Mouse (Mus musculus): ENCODE measurements at regions not wholly inside any gene's neighbourhood (a gene's known extent, or its start where the extent isn't known, plus 50 kb on each side); places are given as distances from the start of the nearest gene placed in this dataset.

GRCm38 (mm10) chr8:89303326-89303725 lies 259.4 kb upstream of the Sall1 start:
- Histone ChIP-seq H3K4me2 (ENCODE audit: low read depth, severe bottlenecking) (no peak overlapping the region), H3K9me3 (ENCODE audit: control insufficient read depth, low read length) (no peaks in the 10 kb centered on the region), H3K27me3 (ENCODE audit: control insufficient read depth, insufficient read depth, low read length) (no peaks in the 10 kb centered on the region), H3K36me3 (ENCODE audit: control insufficient read depth, insufficient read depth, low read length) (no peaks in the 10 kb centered on the region), H3K4me1 (ENCODE audit: control insufficient read depth, insufficient read depth, low read length) (0 out of 2 replicates have a peak, but pooled peaks cover 3% of the 10 kb centered on the region), H3K4me3 (ENCODE audit: low read depth, low read length) (no peak overlapping the region), H3K27ac (replicated peaks; ENCODE audit: low read depth, low read length) (no peak overlapping the region), H3K9ac (ENCODE audit: low read length) (no peak overlapping the region)
- 83% methylated on average over 4 of the region's 4 CpGs for WGBS
- DNase-seq (ENCODE audit: low spot score) (no peak), ATAC-seq (ENCODE audit: insufficient number of reproducible peaks, low FRiP score, low TSS enrichment, low read depth) (no peak)

DNA sequence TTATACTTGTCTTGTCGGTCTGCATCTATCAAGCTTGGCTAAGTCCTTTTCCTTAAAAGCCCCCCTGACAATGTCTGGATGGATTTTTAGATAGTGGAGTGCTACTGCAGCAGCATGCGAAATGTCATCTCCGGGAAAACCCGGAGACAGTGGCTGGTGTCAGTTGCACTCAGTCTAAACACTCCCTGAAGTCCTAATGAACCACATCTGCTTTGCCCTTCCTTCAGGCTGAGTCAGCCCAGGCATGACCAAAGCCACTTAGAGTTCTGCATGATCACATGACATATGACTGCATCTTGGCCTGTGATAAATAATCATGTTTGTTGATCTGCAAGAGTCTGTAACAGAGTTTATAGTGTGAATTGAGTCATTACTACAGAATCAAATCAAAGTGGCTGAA lies 255.7 kb upstream of the Sall1 start:
- 78% methylated on average over 4 of the region's 4 CpGs for WGBS
- Histone ChIP-seq H3K27me3 (ENCODE audit: control insufficient read depth, insufficient read depth, low read length) (no peaks in the 10 kb centered on the region), H3K4me2 (ENCODE audit: low read depth, severe bottlenecking) (no peak overlapping the region), H3K9me3 (ENCODE audit: control insufficient read depth, low read length) (no peaks in the 10 kb centered on the region), H3K4me1 (ENCODE audit: control insufficient read depth, insufficient read depth, low read length) (no peaks in the 10 kb centered on the region), H3K4me3 (ENCODE audit: low read depth, low read length) (no peak overlapping the region), H3K9ac (ENCODE audit: low read length) (no peak overlapping the region), H3K36me3 (ENCODE audit: control insufficient read depth, insufficient read depth, low read length) (no peaks in the 10 kb centered on the region), H3K27ac (replicated peaks; ENCODE audit: low read depth, low read length) (no peak overlapping the region)
- DNase-seq (ENCODE audit: low spot score) (no peak), ATAC-seq (ENCODE audit: insufficient number of reproducible peaks, low FRiP score, low TSS enrichment, low read depth) (no peak)

GRCm38 (mm10) chr8:89295686-89296085 lies 251.7 kb upstream of the Sall1 start:
- Histone ChIP-seq H3K9ac (ENCODE audit: low read length) (no peak overlapping the region), H3K27ac (replicated peaks; ENCODE audit: low read depth, low read length) (no peak overlapping the region), H3K36me3 (ENCODE audit: control insufficient read depth, insufficient read depth, low read length) (no peaks in the 10 kb centered on the region), H3K9me3 (ENCODE audit: control insufficient read depth, low read length) (no peaks in the 10 kb centered on the region), H3K27me3 (ENCODE audit: control insufficient read depth, insufficient read depth, low read length) (no peaks in the 10 kb centered on the region), H3K4me1 (ENCODE audit: control insufficient read depth, insufficient read depth, low read length) (no peaks in the 10 kb centered on the region), H3K4me3 (ENCODE audit: low read depth, low read length) (no peak overlapping the region), H3K4me2 (ENCODE audit: low read depth, severe bottlenecking) (no peak overlapping the region)
- ATAC-seq (ENCODE audit: insufficient number of reproducible peaks, low FRiP score, low TSS enrichment, low read depth): no peak
- no peak for DNase-seq (ENCODE audit: low spot score)
- 58% methylated on average over 5 of the region's 5 CpGs for WGBS

GRCm38 (mm10) chr8:89289017-89289416 lies 245.1 kb upstream of the Sall1 start:
- no peak overlapping the region for H3K27ac ChIP-seq (replicated peaks; ENCODE audit: low read depth, low read length)
- DNase-seq (ENCODE audit: low spot score): peak; percentile 25

GRCm38 (mm10) chr8:89284871-89285564 lies 241.1 kb upstream of the Sall1 start:
- no peak overlapping the region for H3K4me3 ChIP-seq (ENCODE audit: low read depth, low read length)
- no peak overlapping the region for H3K27ac ChIP-seq (replicated peaks; ENCODE audit: low read depth, low read length)
- H3K36me3 ChIP-seq (ENCODE audit: control insufficient read depth, insufficient read depth, low read length): no peaks in the 10 kb centered on the region
- H3K4me2 ChIP-seq (ENCODE audit: low read depth, severe bottlenecking): no peak overlapping the region
- no peaks in the 10 kb centered on the region for H3K9me3 ChIP-seq (ENCODE audit: control insufficient read depth, low read length)
- no peak for ATAC-seq (ENCODE audit: insufficient number of reproducible peaks, low FRiP score, low TSS enrichment, low read depth)
- no peaks in the 10 kb centered on the region for H3K27me3 ChIP-seq (ENCODE audit: control insufficient read depth, insufficient read depth, low read length)
- H3K9ac ChIP-seq (ENCODE audit: low read length): no peak overlapping the region
- 88% methylated on average over 14 of the region's 14 CpGs for WGBS
- no peaks in the 10 kb centered on the region for H3K4me1 ChIP-seq (ENCODE audit: control insufficient read depth, insufficient read depth, low read length)
- DNase-seq (ENCODE audit: low spot score): no peak

More at GRCm38 (mm10) chr8:89289017-89289416, 245.1 kb upstream of the Sall1 start:
- ATAC-seq (ENCODE audit: insufficient number of reproducible peaks, low FRiP score, low TSS enrichment, low read depth): no peak
- no peaks in the 10 kb centered on the region for H3K36me3 ChIP-seq (ENCODE audit: control insufficient read depth, insufficient read depth, low read length)
- WGBS: 13% methylated on average over 5 of the region's 5 CpGs
- H3K9me3 ChIP-seq (ENCODE audit: control insufficient read depth, low read length): no peaks in the 10 kb centered on the region
- H3K9ac ChIP-seq (ENCODE audit: low read length): no peak overlapping the region
- H3K4me2 ChIP-seq (ENCODE audit: low read depth, severe bottlenecking): no peak overlapping the region
- H3K4me3 ChIP-seq (ENCODE audit: low read depth, low read length): no peak overlapping the region
- H3K4me1 ChIP-seq (ENCODE audit: control insufficient read depth, insufficient read depth, low read length): no peaks in the 10 kb centered on the region
- H3K27me3 ChIP-seq (ENCODE audit: control insufficient read depth, insufficient read depth, low read length): no peaks in the 10 kb centered on the region

GRCm38 (mm10) chr8:89283105-89284096 lies 239.4 kb upstream of the Sall1 start:
- no peak overlapping the region for H3K9ac ChIP-seq (ENCODE audit: low read length)
- ATAC-seq (ENCODE audit: insufficient number of reproducible peaks, low FRiP score, low TSS enrichment, low read depth): no peak
- DNase-seq (ENCODE audit: low spot score): no peak
- WGBS: 85% methylated on average over 17 of the region's 17 CpGs
- H3K4me2 ChIP-seq (ENCODE audit: low read depth, severe bottlenecking): no peak overlapping the region
- H3K4me3 ChIP-seq (ENCODE audit: low read depth, low read length): no peak overlapping the region
- H3K27ac ChIP-seq (replicated peaks; ENCODE audit: low read depth, low read length): no peak overlapping the region
- H3K27me3 ChIP-seq (ENCODE audit: control insufficient read depth, insufficient read depth, low read length): no peaks in the 10 kb centered on the region
- H3K4me1 ChIP-seq (ENCODE audit: control insufficient read depth, insufficient read depth, low read length): no peaks in the 10 kb centered on the region
- no peaks in the 10 kb centered on the region for H3K9me3 ChIP-seq (ENCODE audit: control insufficient read depth, low read length)
- no peaks in the 10 kb centered on the region for H3K36me3 ChIP-seq (ENCODE audit: control insufficient read depth, insufficient read depth, low read length)

- no peak for ATAC-seq (ENCODE audit: insufficient number of reproducible peaks, low FRiP score, low TSS enrichment, low read depth)
- Histone ChIP-seq H3K4me2 (ENCODE audit: low read depth, severe bottlenecking) (no peak overlapping the region), H3K4me1 (ENCODE audit: control insufficient read depth, insufficient read depth, low read length) (no peaks in the 10 kb centered on the region), H3K36me3 (ENCODE audit: control insufficient read depth, insufficient read depth, low read length) (no peaks in the 10 kb centered on the region), H3K4me3 (ENCODE audit: low read depth, low read length) (no peak overlapping the region), H3K9me3 (ENCODE audit: control insufficient read depth, low read length) (no peaks in the 10 kb centered on the region), H3K27ac (replicated peaks; ENCODE audit: low read depth, low read length) (no peak overlapping the region), H3K9ac (ENCODE audit: low read length) (no peak overlapping the region), H3K27me3 (ENCODE audit: control insufficient read depth, insufficient read depth, low read length) (no peaks in the 10 kb centered on the region)
- DNase-seq (ENCODE audit: low spot score): no peak
- 83% methylated on average over 3 of the region's 3 CpGs for WGBS
These were observed 235.9 kb upstream of the Sall1 start for GRCm38 (mm10) chr8:89279844-89280243.

DNA sequence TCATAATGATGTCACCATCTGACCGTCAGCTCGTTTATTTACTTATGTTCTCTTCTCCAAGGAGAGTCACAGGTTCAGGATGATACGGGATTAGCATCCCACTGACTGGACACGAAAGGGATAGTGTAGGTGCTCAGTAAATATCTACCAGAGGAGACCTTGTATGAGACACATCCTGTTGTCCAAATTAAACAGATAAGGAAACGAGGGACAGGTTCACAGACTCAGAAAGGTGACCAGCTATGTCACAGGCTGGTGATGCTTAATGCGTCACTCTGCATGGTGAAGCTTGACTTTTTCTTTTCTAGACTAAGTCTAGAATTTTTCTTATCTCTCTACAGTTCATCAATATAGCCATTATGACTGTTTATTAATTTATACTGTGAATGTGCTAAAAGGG lies 235.2 kb upstream of the Sall1 start:
- no peaks in the 10 kb centered on the region for H3K36me3 ChIP-seq (ENCODE audit: control insufficient read depth, insufficient read depth, low read length)
- H3K9ac ChIP-seq (ENCODE audit: low read length): no peak overlapping the region
- no peak overlapping the region for H3K27ac ChIP-seq (replicated peaks; ENCODE audit: low read depth, low read length)
- ATAC-seq (ENCODE audit: insufficient number of reproducible peaks, low FRiP score, low TSS enrichment, low read depth) (no peak), DNase-seq (ENCODE audit: low spot score) (no peak)
- no peak overlapping the region for H3K4me3 ChIP-seq (ENCODE audit: low read depth, low read length)
- WGBS: 93% methylated on average over 6 of the region's 6 CpGs
- no peaks in the 10 kb centered on the region for H3K9me3 ChIP-seq (ENCODE audit: control insufficient read depth, low read length)
- no peaks in the 10 kb centered on the region for H3K4me1 ChIP-seq (ENCODE audit: control insufficient read depth, insufficient read depth, low read length)
- H3K4me2 ChIP-seq (ENCODE audit: low read depth, severe bottlenecking): no peak overlapping the region
- H3K27me3 ChIP-seq (ENCODE audit: control insufficient read depth, insufficient read depth, low read length): no peaks in the 10 kb centered on the region
